Mouse (Mus musculus): ENCODE data around the gene Olfr639. TPM values are rescaled to one million over a fixed set of nuclear protein-coding genes. Genes with fewer than 3 reads are reported as not detected.

The Olfr639 gene
- polyA plus RNA-seq (2015; fragmentation: Nextera tagmentation; extraction: Ambion mirVana), result not detected in 2 replicates

DNA sequence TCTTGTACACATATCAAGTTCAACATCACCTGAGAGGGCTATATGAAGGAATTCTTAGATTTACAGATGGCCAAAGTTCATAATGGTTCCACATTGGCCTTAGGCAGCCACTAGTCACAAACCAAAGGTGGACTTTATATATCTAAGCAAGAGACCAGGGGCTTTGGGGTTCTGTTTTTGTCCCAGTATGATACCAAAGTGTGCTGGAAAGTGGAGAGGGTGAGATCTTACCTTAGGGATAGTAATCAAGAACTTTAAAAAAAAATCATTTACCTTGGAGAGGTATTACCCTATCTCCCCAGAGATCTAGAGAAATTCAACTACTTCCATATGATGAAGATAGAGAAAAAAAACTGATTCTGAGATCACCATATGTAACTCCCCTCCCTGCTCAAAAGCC is at the start of gene Olfr639:
Olfr639 (minus strand) TSS at position 101 of the 400 bp plus-strand sequence.
- Histone ChIP-seq H3K9me3 (replicated peaks) (no peaks in the 10 kb centered on the region), H3K4me3 (no peak within 1 kb of the TSS), H3K4me1 (replicated peaks) (no peaks in the 10 kb centered on the region), H3K4me2 (no peak within 1 kb of the TSS), H3K36me3 (no peaks in the 10 kb centered on the region), H3K27ac (no peak within 1 kb of the TSS), H3K9ac (no peak within 1 kb of the TSS), H3K27me3 (no peaks in the 10 kb centered on the region)
- no peak for ATAC-seq (replicated peaks; ENCODE audit: insufficient number of reproducible peaks, insufficient read depth, low FRiP score, low read depth)

DNA sequence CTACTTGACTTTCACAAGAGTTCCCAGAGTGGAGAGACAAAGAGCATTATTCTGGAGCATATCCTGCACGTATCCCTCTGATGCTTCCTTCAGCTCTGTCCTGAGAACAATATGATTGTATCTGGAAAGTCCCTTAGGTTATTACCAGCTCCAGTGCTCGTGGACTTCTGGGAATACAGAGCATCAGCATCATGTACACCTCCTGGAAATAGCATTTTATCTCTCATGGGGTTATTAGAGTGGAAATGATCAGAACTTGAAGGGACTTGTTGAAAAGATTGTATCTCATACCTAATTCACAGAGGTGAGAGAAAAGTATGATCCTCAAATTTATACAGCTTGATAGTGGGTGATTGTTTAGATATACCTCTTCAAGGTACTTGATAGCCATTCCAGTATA is 44.2 kb upstream of the Olfr639 start, which contains the start of gene 4930516K23Rik:
4930516K23Rik (minus strand) TSS at position 101 of the 400 bp plus-strand sequence.
- no peak within 1 kb of the TSS for H3K4me2 ChIP-seq
- H3K27me3 ChIP-seq, result no peaks in the 10 kb centered on the region
- no peak within 1 kb of the TSS for H3K9ac ChIP-seq
- H3K4me3 ChIP-seq, result no peak within 1 kb of the TSS
- H3K27ac ChIP-seq, result no peak within 1 kb of the TSS
- ATAC-seq (replicated peaks; ENCODE audit: insufficient number of reproducible peaks, insufficient read depth, low FRiP score, low read depth), result no peak
- H3K36me3 ChIP-seq, result no peaks in the 10 kb centered on the region
- no peaks in the 10 kb centered on the region for H3K4me1 ChIP-seq (replicated peaks)
- 37% methylated on average over 2 of the region's 2 CpGs for WGBS
- H3K9me3 ChIP-seq (replicated peaks), result no peaks in the 10 kb centered on the region

DNA sequence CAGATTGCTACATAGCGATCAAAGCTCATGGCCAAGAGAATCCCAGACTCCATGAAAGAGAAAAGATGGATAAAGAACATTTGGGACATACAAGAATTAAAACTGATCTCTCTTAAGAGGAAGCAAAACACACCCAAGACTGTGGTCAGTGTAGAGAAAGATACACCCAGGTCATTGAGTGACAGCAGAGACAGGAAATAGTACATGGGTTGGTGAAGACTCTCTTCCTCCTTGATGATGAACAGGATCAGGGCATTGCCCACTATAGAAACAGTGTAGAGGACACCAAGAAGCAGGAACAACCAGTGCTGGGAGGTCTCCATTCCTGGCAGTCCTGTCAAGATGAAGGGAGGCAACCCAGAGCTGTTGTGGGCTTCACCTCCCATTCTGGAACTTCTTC is 42.1 kb upstream of the Olfr639 start:
- no peak for ATAC-seq (replicated peaks; ENCODE audit: insufficient number of reproducible peaks, insufficient read depth, low FRiP score, low read depth)
- 81% methylated on average over 1 of the region's 1 CpGs for WGBS
- Histone ChIP-seq H3K4me2 (no peak overlapping the region), H3K27ac (no peak overlapping the region), H3K27me3 (no peaks in the 10 kb centered on the region), H3K4me3 (no peak overlapping the region), H3K36me3 (no peaks in the 10 kb centered on the region), H3K4me1 (replicated peaks) (no peaks in the 10 kb centered on the region), H3K9me3 (replicated peaks) (no peaks in the 10 kb centered on the region), H3K9ac (no peak overlapping the region)

DNA sequence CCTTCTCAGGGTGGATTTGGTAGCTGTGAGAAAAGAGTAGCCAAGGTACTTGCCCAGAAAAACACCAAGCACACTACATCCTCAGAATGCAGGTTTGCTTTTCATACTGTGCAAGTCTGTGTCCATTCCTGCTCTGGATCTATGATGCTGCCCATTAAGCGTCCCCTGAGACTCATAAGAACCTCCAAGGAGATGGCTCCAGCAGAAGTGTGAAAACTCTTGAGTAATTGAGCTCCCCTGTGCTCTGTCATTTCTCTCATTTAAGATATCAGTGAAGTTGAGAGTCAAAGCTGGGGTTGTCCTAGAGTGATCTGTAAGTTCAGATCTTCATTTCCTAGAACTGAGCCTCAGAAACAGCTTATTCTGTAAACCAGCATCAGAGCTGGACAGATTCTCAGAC is 35.5 kb upstream of the Olfr639 start, which contains the start of gene Olfr642:
Olfr642 (minus strand) TSS at position 101 of the 400 bp plus-strand sequence.
- no peak within 1 kb of the TSS for H3K9ac ChIP-seq
- H3K27ac ChIP-seq, result no peak within 1 kb of the TSS
- H3K4me2 ChIP-seq, result no peak within 1 kb of the TSS
- no peak for ATAC-seq (replicated peaks; ENCODE audit: insufficient number of reproducible peaks, insufficient read depth, low FRiP score, low read depth)
- H3K36me3 ChIP-seq, result no peaks in the 10 kb centered on the region
- H3K9me3 ChIP-seq (replicated peaks), result no peaks in the 10 kb centered on the region
- H3K4me1 ChIP-seq (replicated peaks), result no peaks in the 10 kb centered on the region
- 73% methylated on average over 1 of the region's 1 CpGs for WGBS
- no peak within 1 kb of the TSS for H3K4me3 ChIP-seq
- no peaks in the 10 kb centered on the region for H3K27me3 ChIP-seq

DNA sequence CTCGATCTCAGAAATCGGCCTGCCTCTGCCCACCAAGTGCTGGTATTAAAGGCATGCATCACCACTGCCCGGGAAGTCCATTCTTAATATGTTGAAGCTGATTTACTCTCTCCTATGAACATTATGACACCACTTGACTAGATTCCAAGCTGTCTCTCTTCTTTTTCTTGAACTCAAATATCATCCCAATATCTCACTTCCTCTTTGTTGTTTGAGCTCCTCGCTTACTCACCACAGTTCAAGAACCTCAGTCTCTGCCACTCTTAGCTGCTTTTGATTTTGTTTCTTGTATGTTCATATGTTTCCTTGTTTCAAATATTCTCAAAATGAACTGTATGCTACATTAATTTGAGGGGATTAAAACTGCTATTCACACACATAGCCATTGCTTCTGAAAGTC is 33.6 kb upstream of the Olfr639 start:
- Histone ChIP-seq H3K9ac (no peak overlapping the region), H3K27ac (no peak overlapping the region), H3K4me1 (replicated peaks) (no peaks in the 10 kb centered on the region), H3K4me2 (no peak overlapping the region), H3K27me3 (no peaks in the 10 kb centered on the region), H3K9me3 (replicated peaks) (no peaks in the 10 kb centered on the region), H3K36me3 (no peaks in the 10 kb centered on the region), H3K4me3 (no peak overlapping the region)
- no peak for ATAC-seq (replicated peaks; ENCODE audit: insufficient number of reproducible peaks, insufficient read depth, low FRiP score, low read depth)
- WGBS, result 82% methylated on average over 4 of the region's 4 CpGs

DNA sequence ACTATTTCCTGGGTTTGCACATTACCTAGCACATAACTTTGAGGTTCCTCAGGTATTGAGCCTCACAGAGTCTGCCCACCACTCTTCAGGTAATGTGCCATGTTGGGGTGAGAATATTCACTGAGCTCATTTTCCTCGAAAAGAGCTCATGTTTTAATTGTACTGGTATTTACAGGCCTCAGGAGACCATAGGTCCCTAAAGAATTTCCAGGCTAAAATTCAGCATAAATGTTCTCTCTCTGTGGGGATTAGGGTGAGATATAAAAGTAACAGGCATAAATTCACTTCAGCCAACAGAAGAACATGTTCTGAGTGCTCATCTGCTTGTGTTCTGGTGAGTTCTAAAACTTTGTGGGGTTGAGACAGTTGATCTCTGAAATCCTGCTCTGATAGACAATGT is 18.0 kb upstream of the Olfr639 start, which contains the start of gene Olfr641:
Olfr641 (plus strand) TSS at position 301 of the 400 bp plus-strand sequence.
- Histone ChIP-seq H3K27ac (no peak within 1 kb of the TSS), H3K36me3 (no peaks in the 10 kb centered on the region), H3K4me1 (replicated peaks) (no peaks in the 10 kb centered on the region), H3K4me2 (no peak within 1 kb of the TSS), H3K27me3 (no peaks in the 10 kb centered on the region), H3K9ac (no peak within 1 kb of the TSS), H3K9me3 (replicated peaks) (no peaks in the 10 kb centered on the region), H3K4me3 (no peak within 1 kb of the TSS)
- 63% methylated on average over 1 of the region's 1 CpGs for WGBS
- no peak for ATAC-seq (replicated peaks; ENCODE audit: insufficient number of reproducible peaks, insufficient read depth, low FRiP score, low read depth)

DNA sequence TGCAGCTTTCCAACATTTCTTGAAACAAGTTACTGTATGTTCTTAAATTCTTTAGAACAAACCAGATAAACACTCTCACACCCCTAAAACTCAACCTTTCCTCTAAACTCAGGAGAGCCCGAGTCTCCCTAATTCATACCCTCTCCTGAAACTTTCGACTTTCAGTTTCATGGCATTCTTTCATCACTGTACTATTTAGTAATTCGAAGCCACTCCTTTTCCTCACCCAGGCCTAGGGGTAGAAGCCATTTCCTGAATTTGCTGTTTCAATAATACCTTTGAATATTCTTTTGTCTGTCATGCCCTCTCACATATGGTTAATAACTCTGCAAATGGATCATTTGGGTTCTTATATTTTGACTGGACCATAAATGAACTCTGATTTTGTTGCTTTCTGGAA is 9.9 kb upstream of the Olfr639 start:
- Histone ChIP-seq H3K27ac (no peak overlapping the region), H3K4me3 (no peak overlapping the region), H3K36me3 (no peaks in the 10 kb centered on the region), H3K4me1 (replicated peaks) (no peaks in the 10 kb centered on the region), H3K27me3 (no peaks in the 10 kb centered on the region), H3K4me2 (no peak overlapping the region), H3K9ac (no peak overlapping the region), H3K9me3 (replicated peaks) (no peaks in the 10 kb centered on the region)
- ATAC-seq (replicated peaks; ENCODE audit: insufficient number of reproducible peaks, insufficient read depth, low FRiP score, low read depth), result no peak
- WGBS, result 73% methylated on average over 3 of the region's 3 CpGs

- H3K9ac ChIP-seq, result no peak within 1 kb of the TSS
- WGBS, result 72% methylated on average over 6 of the region's 6 CpGs
Observed at GRCm38 (mm10) chr7:104025473-104025872, 8.4 kb upstream of the Olfr639 start, which contains the start of gene Olfr640. Olfr640 (minus strand) TSS chr7:104025573.

DNA sequence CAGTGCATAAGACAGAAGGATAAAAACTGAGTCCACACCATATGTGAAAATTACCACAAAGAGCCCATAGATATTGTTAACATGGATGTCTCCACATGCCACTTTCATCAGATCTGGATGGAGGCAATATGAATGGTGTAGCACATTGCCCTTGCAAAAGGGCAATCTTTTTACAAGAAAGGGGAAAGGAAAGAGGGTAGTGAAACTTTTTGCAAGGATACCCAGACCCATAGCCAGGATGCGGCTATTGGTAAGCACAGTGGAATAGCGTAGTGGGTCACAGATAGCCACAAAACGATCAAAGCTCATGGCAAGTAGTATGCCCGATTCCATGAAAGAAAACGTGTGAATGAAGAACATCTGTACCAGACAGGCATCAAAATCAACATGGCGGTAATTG is 4.5 kb upstream of the Olfr639 start:
- Histone ChIP-seq H3K4me1 (replicated peaks) (no peaks in the 10 kb centered on the region), H3K9me3 (replicated peaks) (no peaks in the 10 kb centered on the region), H3K27me3 (no peaks in the 10 kb centered on the region), H3K4me2 (no peak overlapping the region), H3K36me3 (no peaks in the 10 kb centered on the region), H3K9ac (no peak overlapping the region), H3K4me3 (no peak overlapping the region), H3K27ac (no peak overlapping the region)
- 81% methylated on average over 6 of the region's 6 CpGs for WGBS
- no peak for ATAC-seq (replicated peaks; ENCODE audit: insufficient number of reproducible peaks, insufficient read depth, low FRiP score, low read depth)

More at GRCm38 (mm10) chr7:104025473-104025872, 8.4 kb upstream of the Olfr639 start, which contains the start of gene Olfr640:
- Histone ChIP-seq H3K27me3 (no peaks in the 10 kb centered on the region), H3K4me3 (no peak within 1 kb of the TSS), H3K27ac (no peak within 1 kb of the TSS), H3K4me1 (replicated peaks) (no peaks in the 10 kb centered on the region), H3K4me2 (no peak within 1 kb of the TSS), H3K36me3 (no peaks in the 10 kb centered on the region), H3K9me3 (replicated peaks) (no peaks in the 10 kb centered on the region)
- no peak for ATAC-seq (replicated peaks; ENCODE audit: insufficient number of reproducible peaks, insufficient read depth, low FRiP score, low read depth)

DNA sequence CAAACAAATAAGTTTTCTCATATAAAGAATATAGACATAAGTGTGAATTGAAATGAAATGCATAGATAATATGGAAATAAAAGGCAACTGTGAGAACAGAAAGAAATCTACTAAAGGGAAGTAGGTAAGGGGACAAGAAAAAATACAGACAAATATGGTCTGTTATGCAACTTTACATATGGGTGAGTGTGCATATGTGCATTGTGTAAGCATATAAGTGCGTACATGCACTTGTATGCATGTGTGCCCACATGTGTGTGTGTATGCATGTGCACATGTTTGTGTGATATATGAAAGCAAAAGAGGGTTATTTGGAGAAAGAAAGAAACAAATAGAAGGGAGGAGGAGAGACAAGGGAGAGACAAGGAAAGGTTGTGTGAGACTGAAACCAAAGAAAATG is 1.9 kb upstream of the Olfr639 start:
- Histone ChIP-seq H3K4me3 (no peak overlapping the region), H3K27ac (no peak overlapping the region), H3K27me3 (no peaks in the 10 kb centered on the region), H3K4me1 (replicated peaks) (no peaks in the 10 kb centered on the region), H3K9me3 (replicated peaks) (no peaks in the 10 kb centered on the region), H3K9ac (no peak overlapping the region), H3K4me2 (no peak overlapping the region), H3K36me3 (no peaks in the 10 kb centered on the region)
- ATAC-seq (replicated peaks; ENCODE audit: insufficient number of reproducible peaks, insufficient read depth, low FRiP score, low read depth), result no peak
- 71% methylated on average over 1 of the region's 1 CpGs for WGBS

- H3K4me2 ChIP-seq, result no peak overlapping the region
- H3K36me3 ChIP-seq, result no peaks in the 10 kb centered on the region
Observed at GRCm38 (mm10) chr7:103999124-103999523, 18.0 kb downstream of the Olfr639 start.

DNA sequence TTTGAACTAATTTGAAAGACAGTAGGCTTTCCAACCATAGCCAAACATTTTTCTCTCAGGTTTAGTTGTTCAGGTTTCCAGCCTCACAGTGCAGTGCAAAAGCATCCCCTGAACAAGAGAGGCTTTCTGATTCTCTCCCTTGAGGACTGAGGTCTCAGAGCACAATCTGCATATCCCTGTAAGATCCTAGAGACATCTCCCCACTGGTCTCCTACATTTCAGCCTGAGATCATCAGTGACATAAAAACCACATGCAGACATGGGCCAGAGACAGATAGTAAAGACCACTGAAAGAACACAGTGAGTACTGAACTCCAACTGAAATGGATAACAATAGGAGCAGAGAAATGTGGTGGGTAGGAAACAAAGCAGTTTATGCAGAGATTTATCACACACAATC is 18.7 kb downstream of the Olfr639 start, which contains the start of gene Olfr638:
Olfr638 (plus strand) TSS at position 301 of the 400 bp plus-strand sequence.
- no peak for ATAC-seq (replicated peaks; ENCODE audit: insufficient number of reproducible peaks, insufficient read depth, low FRiP score, low read depth)
- no peaks in the 10 kb centered on the region for H3K36me3 ChIP-seq
- H3K9ac ChIP-seq, result no peak within 1 kb of the TSS
- no peak within 1 kb of the TSS for H3K27ac ChIP-seq
- H3K27me3 ChIP-seq, result no peaks in the 10 kb centered on the region
- H3K9me3 ChIP-seq (replicated peaks), result no peaks in the 10 kb centered on the region
- H3K4me2 ChIP-seq, result no peak within 1 kb of the TSS
- no peaks in the 10 kb centered on the region for H3K4me1 ChIP-seq (replicated peaks)
- no peak within 1 kb of the TSS for H3K4me3 ChIP-seq

More at GRCm38 (mm10) chr7:103999124-103999523, 18.0 kb downstream of the Olfr639 start:
- H3K4me3 ChIP-seq, result no peak overlapping the region
- H3K27me3 ChIP-seq, result no peaks in the 10 kb centered on the region
- H3K9ac ChIP-seq, result no peak overlapping the region
- no peak for ATAC-seq (replicated peaks; ENCODE audit: insufficient number of reproducible peaks, insufficient read depth, low FRiP score, low read depth)
- no peaks in the 10 kb centered on the region for H3K4me1 ChIP-seq (replicated peaks)
- no peak overlapping the region for H3K27ac ChIP-seq
- H3K9me3 ChIP-seq (replicated peaks), result no peaks in the 10 kb centered on the region

Data from heart, embryonic 15.5 days (tissue).